Mouse (Mus musculus) lung, embryonic 14.5 days (tissue): ENCODE data around the gene Arf3. TPM values are rescaled to one million over a fixed set of nuclear protein-coding genes. Genes with fewer than 3 reads are reported as not detected.
"Not testable (repeated sequence)": the region's sequence is repeated elsewhere in the genome, so short reads cannot be mapped to it uniquely, and the experiment has no call there.

ENCODE experiments used
- ATAC-seq: fragments of 200-750 bp; cut with Nextera tagmentation; 2 replicates; pipeline ENCODE4 v1.8.0; 2017; ENCODE audit warnings: mild to moderate bottlenecking, moderate TSS enrichment, moderate library complexity; ENCODE audit not compliant: insufficient read depth
- DNase-seq: peaks from one replicate; pipeline ENCODE4 v3.0.0-alpha.2; 2015
- H3K27ac ChIP-seq: fragments of 300-500 bp; sonication (generic); 2 replicates; pipeline ENCODE4 v1.5.1; 2014; ENCODE audit warnings: low read depth, mild to moderate bottlenecking, moderate library complexity
- H3K27me3 ChIP-seq: fragments of 300-500 bp; sonication (generic); 2 replicates; pipeline ENCODE4 v1.6.1; 2014; ENCODE audit warnings: low read length, control low read depth; ENCODE audit not compliant: insufficient read depth
- H3K36me3 ChIP-seq: fragments of 300-500 bp; sonication (generic); 2 replicates; pipeline ENCODE4 v1.6.1; 2014; ENCODE audit warnings: control low read depth; ENCODE audit not compliant: insufficient read depth
- H3K4me1 ChIP-seq: fragments of 300-500 bp; sonication (generic); 2 replicates; pipeline ENCODE4 v1.6.1; 2014; ENCODE audit warnings: antibody characterized with exemption, control low read depth; ENCODE audit not compliant: insufficient read depth
- H3K4me2 ChIP-seq: fragments of 300-500 bp; sonication (generic); 2 replicates; pipeline ENCODE4 v1.6.1; 2014; ENCODE audit warnings: mild to moderate bottlenecking
- H3K4me3 ChIP-seq: fragments of 300-500 bp; sonication (generic); 2 replicates; pipeline ENCODE4 v1.5.1; 2014; ENCODE audit warnings: low read depth, low read length
- H3K9ac ChIP-seq: fragments of 300-500 bp; sonication (generic); 2 replicates; pipeline ENCODE4 v1.6.1; 2014
- H3K9me3 ChIP-seq: fragments of 300-500 bp; sonication (generic); 2 replicates; pipeline ENCODE4 v1.6.1; 2016; ENCODE audit warnings: low read depth, low read length, control low read depth
- CTCF ChIP-seq: IDR thresholded peaks from 2 replicates; pipeline ENCODE4 v1.5.1; 2016; ENCODE audit warnings: antibody characterized with exemption, low read depth
- WGBS: fragments of 180-500 bp; shearing (Covaris S2); extraction: QIAGEN DNeasy Blood & Tissue Kit; methylation state at CpG from one replicate; pipeline ENCODE4 v1.1.7; 2014; 5-methylcytosine and 5-hydroxymethylcytosine counted together
- polyA plus RNA-seq: library from polyadenylated mRNA; unstranded; fragments of >200 nt; fragmentation: Nextera tagmentation; extraction: Ambion mirVana; gene quantifications from 2 replicates; pipeline ENCODE4 v1.2.1, GENCODE M21; 2014

Arf3 gene
- polyA plus RNA-seq = 35.4 and 42.5 TPM in 2 replicates

DNA sequence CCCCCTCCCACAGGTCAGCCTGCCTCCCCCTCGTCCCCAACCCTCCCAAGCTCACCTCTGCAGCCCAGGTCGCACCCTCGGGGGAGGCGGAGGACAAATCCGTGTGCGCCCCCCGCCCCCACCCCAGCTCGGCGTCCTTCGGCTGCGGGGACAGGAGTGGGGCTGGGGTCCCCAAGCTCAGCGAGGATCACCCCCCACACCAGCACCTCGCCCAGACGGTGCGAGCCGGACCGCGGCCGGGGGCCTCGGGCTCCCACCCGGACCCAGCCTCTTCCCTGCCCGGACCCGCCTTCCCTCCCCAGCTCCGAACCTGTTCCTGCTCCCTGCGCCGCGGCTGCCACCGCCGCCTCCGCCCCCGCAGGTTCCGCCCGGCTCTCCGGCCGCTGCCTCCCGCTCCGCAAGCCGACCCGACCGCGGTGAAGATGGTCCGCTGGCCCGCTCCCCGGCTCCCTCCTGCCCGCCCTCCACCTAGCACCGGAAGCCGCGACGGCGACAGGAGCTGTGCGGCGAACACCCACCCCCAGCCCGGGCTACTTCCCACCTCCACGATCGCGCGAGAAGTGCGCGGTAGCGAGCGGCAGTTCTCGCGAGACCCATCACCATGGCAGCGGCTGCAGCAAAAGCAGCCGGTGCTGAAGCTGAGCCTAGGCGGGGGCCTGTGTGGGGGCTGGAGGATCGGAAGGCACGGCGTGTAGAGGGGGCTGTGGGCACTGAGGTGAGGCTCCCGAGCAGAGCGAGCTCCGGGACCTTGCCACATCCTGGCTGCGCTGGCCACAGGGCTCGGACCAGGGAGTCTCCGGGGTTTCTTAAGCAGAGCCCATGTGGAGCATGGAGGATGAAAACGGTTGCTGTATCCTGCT, at the start of gene Arf3:
Gene Arf3 (minus strand): TSS at position 545 of the 860 bp plus-strand sequence.
- WGBS = under 1% methylated on average over 71 of the region's 76 CpGs
- no peaks in the 10 kb centered on the region for H3K27me3 ChIP-seq

DNA sequence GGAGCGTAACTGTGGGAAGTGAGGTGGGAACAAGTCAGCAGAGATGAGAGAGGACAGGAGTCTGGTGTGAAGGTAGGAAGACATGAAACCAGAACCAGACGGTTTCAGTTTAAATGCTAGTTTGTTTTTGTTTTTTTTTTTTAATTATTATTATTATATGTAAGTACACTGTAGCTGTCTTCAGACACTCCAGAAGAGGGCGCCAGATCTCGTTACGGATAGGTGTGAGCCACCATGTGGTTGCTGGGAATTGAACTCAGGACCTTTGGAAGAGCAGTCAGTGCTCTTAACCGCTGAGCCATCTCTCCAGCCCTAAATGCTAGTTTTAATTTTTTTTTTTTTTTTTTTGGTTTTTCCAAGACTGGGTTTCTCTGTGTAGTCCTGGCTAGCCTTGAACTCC, 47.2 kb upstream of the Arf3 start:
- H3K9ac ChIP-seq, H3K4me1 ChIP-seq, H3K4me3 ChIP-seq, DNase-seq, H3K9me3 ChIP-seq, H3K4me2 ChIP-seq, ATAC-seq, H3K27ac ChIP-seq: not testable (repeated sequence)
- Histone ChIP-seq H3K27me3 (peaks cover 49% of the 10 kb centered on the region), H3K36me3 (peaks cover 41% of the 10 kb centered on the region)
- WGBS = 71% methylated on average over 6 of the region's 6 CpGs
- TF ChIP-seq CTCF = 0 out of 2 replicates have a peak, but pooled peaks have one; percentile 10

More for the DNA sequence above, at the start of gene Arf3:
- DNase-seq = peak; percentile 97
- peaks cover 18% of the 10 kb centered on the region; the same call in 1 of the 2 replicates for H3K36me3 ChIP-seq
- H3K27ac ChIP-seq = peak within 1 kb of the TSS; percentile 80; the same call in 1 of the 2 replicates
- H3K4me2 ChIP-seq = peak within 1 kb of the TSS; percentile 91
- peak; percentile 96 for ATAC-seq
- no peak; the same call in 1 of the 2 replicates for TF ChIP-seq CTCF
- peak within 1 kb of the TSS; percentile 99 for H3K4me3 ChIP-seq
- H3K9me3 ChIP-seq = no peaks in the 10 kb centered on the region
- H3K4me1 ChIP-seq = no peaks in the 10 kb centered on the region; the same call in 1 of the 2 replicates
- peak within 1 kb of the TSS; percentile 83 for H3K9ac ChIP-seq

DNA sequence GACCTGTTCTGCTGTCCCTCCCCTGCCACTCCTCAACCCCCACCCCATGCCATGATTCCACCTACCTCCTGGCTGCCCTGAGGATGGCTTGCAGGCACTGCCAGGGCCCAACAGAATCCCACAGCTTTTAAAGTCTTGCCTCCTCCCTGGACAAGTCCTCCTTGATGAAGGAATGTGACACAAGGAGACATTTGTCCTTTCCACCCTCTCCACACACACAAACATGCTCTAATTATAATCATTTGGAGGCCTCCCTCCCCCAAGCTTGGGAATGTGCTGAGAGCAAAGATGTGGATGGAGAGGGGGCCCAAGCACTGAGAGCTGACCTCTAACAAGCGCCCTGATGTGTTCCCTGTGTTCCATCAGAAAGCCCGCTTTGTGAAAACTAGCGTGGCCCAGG, 46.4 kb upstream of the Arf3 start, which contains the start of gene Ddn:
Gene Ddn (minus strand): TSS at position 101 of the 400 bp plus-strand sequence.
- no peak for TF ChIP-seq CTCF

DNA sequence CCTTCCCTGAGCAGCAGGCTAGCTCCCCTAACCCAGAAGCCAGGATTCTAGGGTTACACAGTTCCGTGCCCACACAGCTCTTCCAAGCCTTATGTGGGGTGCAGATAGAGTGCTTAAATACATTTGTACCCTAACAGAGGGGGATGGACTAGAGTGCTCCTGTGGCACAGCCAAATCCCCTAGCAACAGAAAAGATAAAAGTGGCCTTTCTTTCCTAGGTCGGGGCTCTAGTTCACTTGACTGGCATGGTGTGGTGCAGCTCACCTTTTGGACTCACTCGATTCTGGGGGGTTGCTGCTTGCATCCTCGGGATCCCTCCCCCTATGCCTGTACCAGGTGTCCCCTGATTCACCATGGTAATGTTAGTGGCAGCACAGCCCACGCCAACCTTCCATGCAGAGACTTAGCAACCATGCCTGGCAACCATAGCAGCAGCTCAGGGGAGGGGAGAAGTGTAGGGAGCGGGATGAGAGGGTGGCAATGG, 45.7 kb upstream of the Arf3 start:
- peak overlapping the region; percentile 45 for H3K4me3 ChIP-seq
- no peak for ATAC-seq
- H3K36me3 ChIP-seq = peaks cover 26% of the 10 kb centered on the region
- H3K4me2 ChIP-seq = peak overlapping the region; percentile 76
- H3K27ac ChIP-seq = no peak overlapping the region
- H3K4me1 ChIP-seq = peaks cover 9% of the 10 kb centered on the region; the same call in 1 of the 2 replicates
- H3K9me3 ChIP-seq = no peaks in the 10 kb centered on the region
- TF ChIP-seq CTCF = no peak
- H3K27me3 ChIP-seq = peaks cover 65% of the 10 kb centered on the region
- DNase-seq = no peak
- H3K9ac ChIP-seq = 0 out of 2 replicates have a peak overlapping the region, but pooled peaks have one; percentile 33
- 11% methylated on average over 6 of the region's 6 CpGs for WGBS

More for the DNA sequence above, 46.4 kb upstream of the Arf3 start, which contains the start of gene Ddn:
- Histone ChIP-seq H3K9me3 (no peaks in the 10 kb centered on the region), H3K27me3 (peaks cover 58% of the 10 kb centered on the region), H3K27ac (no peak within 1 kb of the TSS), H3K4me3 (peak within 1 kb of the TSS; percentile 45), H3K4me2 (peak within 1 kb of the TSS; percentile 76), H3K9ac (peak within 1 kb of the TSS; percentile 33; the same call in 1 of the 2 replicates), H3K4me1 (peaks cover 9% of the 10 kb centered on the region; the same call in 1 of the 2 replicates), H3K36me3 (peaks cover 33% of the 10 kb centered on the region)
- no peak for DNase-seq
- no peak for ATAC-seq
- WGBS = 47% methylated on average over 3 of the region's 3 CpGs

DNA sequence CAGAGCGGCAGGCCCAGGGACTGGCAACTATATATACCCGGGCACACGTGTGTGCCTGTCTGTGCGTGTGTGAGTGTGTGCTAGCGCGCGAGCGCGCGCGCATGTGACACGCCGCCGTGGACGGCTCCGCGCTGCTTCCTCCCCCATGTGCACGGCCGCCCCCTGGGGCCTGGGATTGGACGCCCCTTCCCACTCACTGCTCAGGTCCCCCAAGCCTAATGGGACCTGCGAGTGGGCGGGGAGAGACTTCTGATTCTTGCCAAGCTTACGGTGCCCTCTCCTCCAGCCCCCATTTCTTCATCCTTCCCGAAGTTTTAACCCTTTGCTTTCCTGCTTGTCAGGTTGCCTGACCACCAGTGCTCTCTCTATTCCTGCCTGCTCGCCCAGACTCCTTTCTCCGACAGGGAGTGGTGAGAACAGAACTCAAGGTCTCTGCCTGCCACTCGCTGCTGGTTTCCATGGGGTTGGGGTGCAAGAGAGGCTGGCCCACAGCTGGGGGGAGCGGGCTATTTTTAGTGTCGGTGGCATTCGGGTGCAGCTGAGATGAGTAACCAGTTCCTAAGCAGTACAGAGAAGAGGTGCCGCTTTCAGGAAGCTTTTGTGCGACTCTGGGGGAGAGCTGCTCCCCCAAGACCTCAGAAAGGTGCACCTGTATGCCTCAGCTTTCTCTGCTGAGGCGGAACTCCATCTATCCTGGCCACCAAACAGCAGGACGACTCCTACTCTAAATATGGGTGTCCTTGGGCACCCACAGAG, 45.1 kb upstream of the Arf3 start:
- TF ChIP-seq CTCF = no peak
- peak overlapping the region; percentile 45 for H3K4me3 ChIP-seq
- DNase-seq = peak; percentile 63
- peak; percentile 26; the same call in 1 of the 2 replicates for ATAC-seq
- peaks cover 20% of the 10 kb centered on the region for H3K36me3 ChIP-seq
- 1% methylated on average over 34 of the region's 34 CpGs for WGBS
- no peaks in the 10 kb centered on the region for H3K9me3 ChIP-seq
- peaks cover 71% of the 10 kb centered on the region for H3K27me3 ChIP-seq
- peak overlapping the region; percentile 33; the same call in 1 of the 2 replicates for H3K9ac ChIP-seq
- peaks cover 9% of the 10 kb centered on the region; the same call in 1 of the 2 replicates for H3K4me1 ChIP-seq
- H3K27ac ChIP-seq = no peak overlapping the region
- peak overlapping the region; percentile 76 for H3K4me2 ChIP-seq
